Mouse (Mus musculus): ENCODE results near the gene Otop3. TPM values are rescaled to one million over a fixed set of nuclear protein-coding genes. Genes with fewer than 3 reads are reported as not detected.

Otop3 gene
- polyA plus RNA-seq, 1 experiment from 2014 or later, result not detected

GRCm38 (mm10) chr11:115341246-115341645, 6.7 kb downstream of the Otop3 start:
- Histone ChIP-seq H3K4me3 (ENCODE audit: low read depth, low read length) (no peak overlapping the region), H3K27me3 (replicated peaks; ENCODE audit: insufficient read depth, low read length) (0 out of 2 replicates have a peak, but pooled peaks cover 3% of the 10 kb centered on the region), H3K4me2 (replicated peaks; ENCODE audit: low read depth, low read length) (no peak overlapping the region), H3K27ac (ENCODE audit: low read length) (no peak overlapping the region), H3K4me1 (ENCODE audit: insufficient read depth, low read depth, low read length) (no peaks in the 10 kb centered on the region), H3K9ac (replicated peaks; ENCODE audit: low read depth) (no peak overlapping the region), H3K36me3 (ENCODE audit: insufficient read depth, low read length) (no peaks in the 10 kb centered on the region), H3K9me3 (ENCODE audit: low read length) (no peaks in the 10 kb centered on the region)
- 51% methylated on average over 2 of the region's 2 CpGs for WGBS
- no peak for ATAC-seq
- TF ChIP-seq CTCF (IDR thresholded peaks at IDR 0.05), result no peak
- DNase-seq (ENCODE audit: low spot score), result no peak

- WGBS, result 64% methylated on average over 6 of the region's 6 CpGs
- TF ChIP-seq EP300 (IDR thresholded peaks at IDR 0.05) (no peak), CTCF (IDR thresholded peaks at IDR 0.05) (no peak)
- Histone ChIP-seq H3K4me1 (ENCODE audit: insufficient read depth, low read depth, low read length) (no peaks in the 10 kb centered on the region), H3K27ac (ENCODE audit: low read length) (no peak overlapping the region), H3K9me3 (ENCODE audit: low read length) (no peaks in the 10 kb centered on the region), H3K4me2 (replicated peaks; ENCODE audit: low read depth, low read length) (no peak overlapping the region), H3K27me3 (replicated peaks; ENCODE audit: insufficient read depth, low read length) (no peaks in the 10 kb centered on the region), H3K36me3 (ENCODE audit: insufficient read depth, low read length) (no peaks in the 10 kb centered on the region), H3K4me3 (ENCODE audit: low read depth, low read length) (no peak overlapping the region), H3K9ac (replicated peaks; ENCODE audit: low read depth) (no peak overlapping the region)
- DNase-seq (ENCODE audit: low spot score) (no peak), ATAC-seq (no peak)
These were observed 7.3 kb downstream of the Otop3 start for GRCm38 (mm10) chr11:115341866-115342265.

- DNase-seq (ENCODE audit: low spot score), result no peak
- H3K9ac ChIP-seq (replicated peaks; ENCODE audit: low read depth), result no peak overlapping the region
- no peak overlapping the region for H3K27ac ChIP-seq (ENCODE audit: low read length)
- 0 out of 2 replicates have a peak, but pooled peaks cover 4% of the 10 kb centered on the region for H3K27me3 ChIP-seq (replicated peaks; ENCODE audit: insufficient read depth, low read length)
- H3K4me3 ChIP-seq (ENCODE audit: low read depth, low read length), result no peak overlapping the region
- no peak overlapping the region for H3K4me2 ChIP-seq (replicated peaks; ENCODE audit: low read depth, low read length)
- WGBS, result 13% methylated on average over 11 of the region's 12 CpGs
- no peak for ATAC-seq
- no peaks in the 10 kb centered on the region for H3K36me3 ChIP-seq (ENCODE audit: insufficient read depth, low read length)
- TF ChIP-seq EP300 (IDR thresholded peaks at IDR 0.05), result no peak
- no peak for TF ChIP-seq CTCF (IDR thresholded peaks at IDR 0.05)
- no peaks in the 10 kb centered on the region for H3K4me1 ChIP-seq (ENCODE audit: insufficient read depth, low read depth, low read length)
- H3K9me3 ChIP-seq (ENCODE audit: low read length), result no peaks in the 10 kb centered on the region
These were observed 10.4 kb downstream of the Otop3 start for GRCm38 (mm10) chr11:115344967-115345366.

DNA sequence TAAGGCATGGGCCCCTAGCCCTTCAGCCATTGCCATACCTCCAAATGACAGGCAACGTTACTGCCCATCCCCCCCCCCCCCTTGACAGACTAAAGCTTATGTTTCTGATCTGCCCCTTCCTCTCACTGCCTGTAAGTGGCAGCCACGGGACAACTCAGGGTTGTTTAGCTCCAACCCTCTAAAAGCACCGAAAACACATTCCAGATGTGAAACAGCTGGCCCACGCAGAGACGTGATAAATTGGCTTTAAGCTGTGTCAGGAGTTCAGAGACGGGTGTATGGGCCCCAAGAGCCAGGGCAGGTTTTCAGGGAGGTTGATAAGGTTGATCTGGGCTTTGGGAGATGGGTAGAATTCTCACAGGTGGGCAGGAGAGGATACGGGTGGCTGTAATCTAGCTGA, 11.0 kb downstream of the Otop3 start:
- no peaks in the 10 kb centered on the region for H3K4me1 ChIP-seq (ENCODE audit: insufficient read depth, low read depth, low read length)
- ATAC-seq (no peak), DNase-seq (ENCODE audit: low spot score) (no peak)
- H3K9me3 ChIP-seq (ENCODE audit: low read length), result no peaks in the 10 kb centered on the region
- no peak overlapping the region for H3K4me2 ChIP-seq (replicated peaks; ENCODE audit: low read depth, low read length)
- 0 out of 2 replicates have a peak, but pooled peaks cover 4% of the 10 kb centered on the region for H3K27me3 ChIP-seq (replicated peaks; ENCODE audit: insufficient read depth, low read length)
- WGBS, result 30% methylated on average over 7 of the region's 7 CpGs
- TF ChIP-seq CTCF (IDR thresholded peaks at IDR 0.05) (no peak), EP300 (IDR thresholded peaks at IDR 0.05) (no peak)
- H3K27ac ChIP-seq (ENCODE audit: low read length), result no peak overlapping the region
- no peak overlapping the region for H3K4me3 ChIP-seq (ENCODE audit: low read depth, low read length)
- H3K36me3 ChIP-seq (ENCODE audit: insufficient read depth, low read length), result no peaks in the 10 kb centered on the region
- H3K9ac ChIP-seq (replicated peaks; ENCODE audit: low read depth), result no peak overlapping the region

- DNase-seq (ENCODE audit: low spot score), result no peak
- H3K27ac ChIP-seq (ENCODE audit: low read length), result no peak overlapping the region
- no peak overlapping the region for H3K4me2 ChIP-seq (replicated peaks; ENCODE audit: low read depth, low read length)
- H3K4me1 ChIP-seq (ENCODE audit: insufficient read depth, low read depth, low read length), result no peaks in the 10 kb centered on the region
- H3K9me3 ChIP-seq (ENCODE audit: low read length), result no peaks in the 10 kb centered on the region
- H3K36me3 ChIP-seq (ENCODE audit: insufficient read depth, low read length), result peaks cover 3% of the 10 kb centered on the region; the same call in 1 of the 2 replicates
- no peak for ATAC-seq
- no peak overlapping the region for H3K9ac ChIP-seq (replicated peaks; ENCODE audit: low read depth)
- 39% methylated on average over 17 of the region's 17 CpGs for WGBS
- no peak overlapping the region for H3K4me3 ChIP-seq (ENCODE audit: low read depth, low read length)
- 0 out of 2 replicates have a peak, but pooled peaks cover 4% of the 10 kb centered on the region for H3K27me3 ChIP-seq (replicated peaks; ENCODE audit: insufficient read depth, low read length)
- TF ChIP-seq CTCF (IDR thresholded peaks at IDR 0.05) (no peak), EP300 (IDR thresholded peaks at IDR 0.05) (no peak)
These were observed 14.2 kb downstream of the Otop3 start for GRCm38 (mm10) chr11:115348681-115349248.

DNA sequence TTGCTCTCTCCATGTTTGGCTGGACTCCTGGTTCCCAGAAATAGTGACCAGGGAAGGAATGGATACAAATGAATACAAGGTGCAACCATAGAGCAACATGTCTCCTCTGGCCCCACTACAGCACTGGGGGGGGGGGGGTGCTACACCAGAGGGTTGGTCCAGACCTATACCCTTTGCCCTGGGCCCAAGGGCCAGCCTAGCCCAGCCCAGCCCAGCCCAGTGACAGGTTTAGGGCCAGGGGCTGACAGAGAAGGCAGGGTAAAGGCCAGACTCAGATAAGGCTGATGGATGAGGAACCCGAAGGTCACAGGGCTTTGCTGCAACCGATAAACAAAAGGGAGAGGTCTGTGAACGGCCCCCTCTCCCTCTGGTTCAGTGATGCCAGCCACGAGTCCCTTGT, 15.4 kb downstream of the Otop3 start:
- H3K27me3 ChIP-seq (replicated peaks; ENCODE audit: insufficient read depth, low read length), result 0 out of 2 replicates have a peak, but pooled peaks cover 4% of the 10 kb centered on the region
- ATAC-seq, result no peak

More for the DNA sequence above, 15.4 kb downstream of the Otop3 start:
- H3K4me3 ChIP-seq (ENCODE audit: low read depth, low read length), result no peak overlapping the region
- TF ChIP-seq EP300 (IDR thresholded peaks at IDR 0.05) (no peak), CTCF (IDR thresholded peaks at IDR 0.05) (no peak)
- H3K4me2 ChIP-seq (replicated peaks; ENCODE audit: low read depth, low read length), result no peak overlapping the region
- WGBS, result 24% methylated on average over 3 of the region's 4 CpGs
- peaks cover 3% of the 10 kb centered on the region; the same call in 1 of the 2 replicates for H3K36me3 ChIP-seq (ENCODE audit: insufficient read depth, low read length)
- H3K4me1 ChIP-seq (ENCODE audit: insufficient read depth, low read depth, low read length), result no peaks in the 10 kb centered on the region
- no peak for DNase-seq (ENCODE audit: low spot score)
- no peaks in the 10 kb centered on the region for H3K9me3 ChIP-seq (ENCODE audit: low read length)
- no peak overlapping the region for H3K9ac ChIP-seq (replicated peaks; ENCODE audit: low read depth)
- no peak overlapping the region for H3K27ac ChIP-seq (ENCODE audit: low read length)

All from lung, postnatal 0 days (tissue).